Mouse (Mus musculus) hindbrain, embryonic 10.5 days (tissue): ENCODE measurements at regions not wholly inside any gene's neighbourhood (a gene's known extent, or its start where the extent isn't known, plus 50 kb on each side); places are given as distances from the start of the nearest gene placed in this dataset.

Source experiments
- DNase-seq: peaks from one replicate; pipeline ENCODE4 v3.0.0-alpha.2; 2017; ENCODE audit warnings: low spot score
- H3K27ac ChIP-seq: fragments of 300-500 bp; sonication (generic); 2 replicates; pipeline ENCODE4 v1.5.1; 2016; ENCODE audit warnings: mild to moderate bottlenecking, moderate library complexity
- H3K27me3 ChIP-seq: fragments of 300-500 bp; sonication (generic); 2 replicates; pipeline ENCODE4 v1.6.1; 2016; ENCODE audit warnings: mild to moderate bottlenecking; ENCODE audit not compliant: poor library complexity, insufficient read depth, severe bottlenecking
- H3K36me3 ChIP-seq: fragments of 300-500 bp; sonication (generic); 2 replicates; pipeline ENCODE4 v1.6.1; 2016; ENCODE audit warnings: mild to moderate bottlenecking, moderate library complexity
- H3K4me1 ChIP-seq: fragments of 300-500 bp; sonication (generic); replicated peaks from 2 replicates; pipeline ENCODE4 v1.6.1; 2016; ENCODE audit warnings: mild to moderate bottlenecking
- H3K4me3 ChIP-seq: fragments of 300-500 bp; sonication (generic); 2 replicates; pipeline ENCODE4 v1.5.1; 2016; ENCODE audit warnings: mild to moderate bottlenecking, moderate library complexity
- H3K9me3 ChIP-seq: fragments of 300-500 bp; sonication (generic); 2 replicates; pipeline ENCODE4 v1.6.1; 2016; ENCODE audit warnings: mild to moderate bottlenecking, moderate library complexity
- WGBS: fragments of 180-500 bp; shearing (Covaris S2); methylation state at CpG from one replicate; pipeline ENCODE4 v1.1.7; 2016; 5-methylcytosine and 5-hydroxymethylcytosine counted together

- Histone ChIP-seq H3K4me3 (no peak overlapping the region), H3K36me3 (no peaks in the 10 kb centered on the region), H3K9me3 (no peaks in the 10 kb centered on the region), H3K27me3 (no peaks in the 10 kb centered on the region), H3K27ac (no peak overlapping the region), H3K4me1 (peaks cover 10% of the 10 kb centered on the region)
- WGBS = 86% methylated on average over 5 of the region's 5 CpGs
- no peak for DNase-seq
These were observed 51.3 kb upstream of the Cd28 start for GRCm38 (mm10) chr1:60665329-60665728.

- WGBS = 71% methylated on average over 9 of the region's 9 CpGs
- H3K9me3 ChIP-seq = no peaks in the 10 kb centered on the region
These were observed 54.2 kb upstream of the Cd28 start for GRCm38 (mm10) chr1:60662301-60662986.

GRCm38 (mm10) chr1:60661857-60662256, 54.7 kb upstream of the Cd28 start:
- DNase-seq = no peak
- Histone ChIP-seq H3K4me3 (no peak overlapping the region), H3K4me1 (peaks cover 6% of the 10 kb centered on the region; the same call in 1 of the 2 replicates), H3K9me3 (no peaks in the 10 kb centered on the region), H3K27ac (no peak overlapping the region), H3K27me3 (no peaks in the 10 kb centered on the region), H3K36me3 (no peaks in the 10 kb centered on the region)
- 64% methylated on average over 2 of the region's 2 CpGs for WGBS

More at GRCm38 (mm10) chr1:60662301-60662986, 54.2 kb upstream of the Cd28 start:
- H3K27ac ChIP-seq = no peak overlapping the region
- no peaks in the 10 kb centered on the region for H3K27me3 ChIP-seq
- H3K4me3 ChIP-seq = no peak overlapping the region
- DNase-seq = no peak
- H3K36me3 ChIP-seq = no peaks in the 10 kb centered on the region
- peaks cover 4% of the 10 kb centered on the region; the same call in 1 of the 2 replicates for H3K4me1 ChIP-seq

GRCm38 (mm10) chr1:60659604-60660003, 57.0 kb upstream of the Cd28 start:
- no peak overlapping the region for H3K4me3 ChIP-seq
- no peaks in the 10 kb centered on the region for H3K36me3 ChIP-seq
- H3K27me3 ChIP-seq = no peaks in the 10 kb centered on the region
- no peak overlapping the region for H3K27ac ChIP-seq
- no peaks in the 10 kb centered on the region for H3K9me3 ChIP-seq
- DNase-seq = no peak
- H3K4me1 ChIP-seq = peaks cover 8% of the 10 kb centered on the region; the same call in 1 of the 2 replicates
- WGBS = 87% methylated on average over 1 of the region's 1 CpGs

DNA sequence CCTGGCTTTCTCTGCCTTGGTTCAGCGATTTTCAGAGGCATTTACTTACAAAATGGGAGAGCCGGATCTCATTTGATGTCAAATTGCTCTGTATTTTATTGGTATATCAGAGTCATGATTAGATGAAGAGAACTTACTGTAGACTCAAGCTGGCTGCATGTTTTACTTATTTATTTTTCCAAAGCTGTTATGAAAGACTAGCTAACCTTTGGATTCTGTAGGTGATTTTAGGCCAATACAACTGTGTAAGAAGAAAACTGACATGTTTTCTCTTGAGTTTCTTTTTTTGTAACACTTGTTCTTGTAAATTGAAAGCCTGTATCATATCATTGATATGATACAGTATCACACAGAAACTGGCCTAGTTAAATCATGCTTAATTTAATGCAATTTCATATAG, 57.6 kb upstream of the Cd28 start:
- no peaks in the 10 kb centered on the region for H3K27me3 ChIP-seq
- no peak for DNase-seq
- H3K4me3 ChIP-seq = no peak overlapping the region
- H3K9me3 ChIP-seq = no peaks in the 10 kb centered on the region
- H3K4me1 ChIP-seq = peaks cover 8% of the 10 kb centered on the region; the same call in 1 of the 2 replicates
- no peaks in the 10 kb centered on the region for H3K36me3 ChIP-seq
- WGBS = 83% methylated on average over 2 of the region's 2 CpGs
- H3K27ac ChIP-seq = no peak overlapping the region

DNA sequence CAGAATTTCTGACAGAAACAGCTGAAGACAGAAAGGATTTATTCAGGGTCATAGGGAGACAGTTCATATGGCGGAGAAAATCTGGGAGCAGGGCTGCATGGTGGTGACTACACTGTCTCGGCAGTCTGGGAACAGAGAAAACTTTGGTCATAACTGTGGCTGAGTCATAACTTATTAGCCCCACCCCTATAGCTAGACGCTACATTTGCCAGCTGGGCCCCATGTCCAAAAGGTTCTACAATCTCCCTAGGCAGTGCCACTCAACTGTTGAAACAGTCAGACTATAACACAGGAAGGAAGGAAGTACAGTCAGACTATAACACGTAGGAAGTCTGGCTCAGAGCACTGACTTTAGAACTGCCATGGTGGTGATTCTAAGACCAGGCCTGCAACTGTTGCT, 58.2 kb upstream of the Cd28 start:
- Histone ChIP-seq H3K4me1 (peaks cover 8% of the 10 kb centered on the region; the same call in 1 of the 2 replicates), H3K27me3 (no peaks in the 10 kb centered on the region), H3K36me3 (no peaks in the 10 kb centered on the region), H3K27ac (no peak overlapping the region), H3K9me3 (no peaks in the 10 kb centered on the region), H3K4me3 (no peak overlapping the region)
- DNase-seq = no peak
- WGBS = 94% methylated on average over 4 of the region's 4 CpGs

GRCm38 (mm10) chr1:60657511-60657910, 59.1 kb upstream of the Cd28 start:
- Histone ChIP-seq H3K27me3 (no peaks in the 10 kb centered on the region), H3K9me3 (no peaks in the 10 kb centered on the region), H3K4me3 (no peak overlapping the region), H3K36me3 (no peaks in the 10 kb centered on the region), H3K27ac (no peak overlapping the region), H3K4me1 (peaks cover 8% of the 10 kb centered on the region; the same call in 1 of the 2 replicates)
- WGBS = 86% methylated on average over 6 of the region's 6 CpGs
- no peak for DNase-seq

- H3K4me3 ChIP-seq = no peak overlapping the region
- DNase-seq = no peak
- H3K9me3 ChIP-seq = no peaks in the 10 kb centered on the region
- no peak overlapping the region for H3K27ac ChIP-seq
- 72% methylated on average over 4 of the region's 4 CpGs for WGBS
- 0 out of 2 replicates have a peak, but pooled peaks cover 5% of the 10 kb centered on the region for H3K4me1 ChIP-seq
- H3K27me3 ChIP-seq = no peaks in the 10 kb centered on the region
- no peaks in the 10 kb centered on the region for H3K36me3 ChIP-seq
These were observed 59.6 kb upstream of the Cd28 start for GRCm38 (mm10) chr1:60656976-60657375.

DNA sequence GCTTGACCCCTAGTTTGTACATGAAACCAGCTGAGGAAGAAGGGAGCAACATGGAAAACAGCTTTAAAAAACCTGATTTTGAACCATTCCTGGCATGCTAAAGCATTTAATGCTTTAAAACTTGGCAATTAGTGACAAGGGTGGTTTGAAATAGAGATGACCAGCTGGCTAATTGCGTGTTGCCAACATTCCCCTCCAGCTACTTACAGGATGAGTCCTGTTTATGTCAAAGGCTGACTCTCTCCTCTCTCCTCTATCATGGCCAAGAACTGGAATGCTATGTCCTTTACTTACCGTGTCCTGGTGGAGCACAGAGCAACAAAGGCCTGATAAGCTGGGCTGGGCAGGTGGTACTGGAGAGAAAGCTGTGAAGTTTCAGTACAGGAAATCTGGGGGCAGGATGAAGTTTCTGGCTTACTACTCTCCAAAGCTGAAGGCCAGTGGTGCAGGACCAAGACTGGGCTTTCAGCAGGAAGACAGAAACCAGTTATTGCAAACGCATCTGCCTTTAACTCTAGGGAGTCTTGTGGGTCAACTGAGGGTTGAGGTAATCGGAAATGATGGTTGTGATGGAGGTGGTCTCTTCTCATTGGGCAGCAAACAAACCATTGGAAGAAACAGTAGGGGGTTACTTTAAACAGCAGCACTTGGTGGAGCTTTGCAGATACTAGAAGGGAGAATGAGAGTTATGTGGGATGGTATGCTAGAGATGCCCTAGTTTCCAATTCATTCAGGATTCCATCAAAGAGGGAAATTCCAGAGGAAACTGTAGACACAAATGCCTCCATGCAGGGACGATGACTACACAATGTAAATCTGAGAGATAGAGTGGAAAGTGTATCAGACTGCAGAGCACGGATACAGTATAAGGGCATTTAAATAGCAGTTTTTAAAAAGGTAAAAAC, 60.7 kb upstream of the Cd28 start:
- Histone ChIP-seq H3K4me1 (0 out of 2 replicates have a peak, but pooled peaks cover 5% of the 10 kb centered on the region), H3K9me3 (no peaks in the 10 kb centered on the region), H3K27ac (no peak overlapping the region), H3K4me3 (no peak overlapping the region), H3K36me3 (no peaks in the 10 kb centered on the region), H3K27me3 (no peaks in the 10 kb centered on the region)
- WGBS = 82% methylated on average over 6 of the region's 6 CpGs
- DNase-seq = no peak

DNA sequence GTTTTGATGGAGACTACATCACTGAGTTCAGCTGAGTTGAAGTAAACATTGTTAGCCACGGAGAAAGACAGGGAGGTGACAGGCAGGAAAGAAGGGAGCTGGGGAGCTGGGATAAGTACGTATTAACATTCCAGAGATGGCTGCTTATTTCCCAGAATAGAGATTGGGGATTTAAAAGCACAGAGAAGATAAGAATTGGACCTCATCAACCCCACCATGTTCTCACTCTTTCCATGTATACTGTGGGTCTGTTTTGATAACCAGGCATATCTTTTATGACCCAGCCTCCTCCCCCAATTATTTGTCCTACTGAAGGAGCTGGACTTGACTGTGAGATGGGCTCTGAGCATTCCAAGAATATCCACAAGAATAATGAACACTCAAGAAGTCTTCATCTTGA, 61.4 kb upstream of the Cd28 start:
- no peak for DNase-seq
- Histone ChIP-seq H3K36me3 (no peaks in the 10 kb centered on the region), H3K4me3 (no peak overlapping the region), H3K4me1 (0 out of 2 replicates have a peak, but pooled peaks cover 5% of the 10 kb centered on the region), H3K9me3 (no peaks in the 10 kb centered on the region), H3K27me3 (no peaks in the 10 kb centered on the region), H3K27ac (no peak overlapping the region)
- 66% methylated on average over 2 of the region's 2 CpGs for WGBS

DNA sequence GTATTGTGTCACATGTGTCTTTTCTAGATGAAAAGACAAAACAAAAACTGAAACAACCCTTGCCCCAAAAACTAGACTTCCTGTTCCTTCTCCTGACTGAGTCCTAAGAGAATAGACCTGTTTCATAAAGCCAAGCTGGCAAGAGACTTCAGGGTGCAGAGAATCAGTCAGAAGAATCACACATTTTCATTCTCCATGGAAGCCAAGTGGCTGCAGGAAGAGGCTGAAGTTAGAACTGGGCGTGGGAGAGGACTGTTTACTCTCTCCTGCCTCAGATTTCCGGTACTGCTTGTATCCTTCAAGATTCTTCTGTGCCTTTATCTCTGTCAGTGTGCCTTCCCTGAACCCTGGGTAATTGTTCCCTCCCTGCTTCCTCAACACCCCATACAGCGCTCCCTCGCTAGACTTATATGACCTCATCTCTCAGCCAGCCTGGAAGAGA, 64.0 kb upstream of the Cd28 start:
- DNase-seq = no peak
- H3K4me1 ChIP-seq = 0 out of 2 replicates have a peak, but pooled peaks cover 5% of the 10 kb centered on the region
- 82% methylated on average over 4 of the region's 4 CpGs for WGBS
- H3K4me3 ChIP-seq = no peak overlapping the region
- H3K27ac ChIP-seq = no peak overlapping the region
- H3K27me3 ChIP-seq = no peaks in the 10 kb centered on the region
- no peaks in the 10 kb centered on the region for H3K36me3 ChIP-seq
- no peaks in the 10 kb centered on the region for H3K9me3 ChIP-seq

DNA sequence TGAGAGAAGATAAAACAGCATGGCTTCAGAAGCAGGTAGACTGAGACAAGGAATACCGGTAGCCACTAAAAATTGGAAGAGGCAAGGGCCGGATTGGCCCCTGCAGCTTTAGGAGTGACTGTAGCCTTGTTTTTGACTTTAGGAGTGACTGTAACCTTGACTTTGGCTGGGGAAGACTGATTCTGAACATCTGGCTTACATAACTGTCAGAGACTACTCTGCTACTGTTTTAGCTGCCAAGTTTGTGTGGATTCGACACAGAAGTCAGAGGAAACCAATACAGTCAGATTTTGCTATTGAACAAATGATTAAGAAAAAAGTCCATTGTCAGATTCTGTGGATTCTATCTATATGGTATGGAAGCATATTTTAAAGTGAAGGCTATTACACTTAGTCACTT, 66.4 kb upstream of the Cd28 start:
- peaks cover 15% of the 10 kb centered on the region for H3K4me1 ChIP-seq
- WGBS = 83% methylated on average over 3 of the region's 3 CpGs

DNA sequence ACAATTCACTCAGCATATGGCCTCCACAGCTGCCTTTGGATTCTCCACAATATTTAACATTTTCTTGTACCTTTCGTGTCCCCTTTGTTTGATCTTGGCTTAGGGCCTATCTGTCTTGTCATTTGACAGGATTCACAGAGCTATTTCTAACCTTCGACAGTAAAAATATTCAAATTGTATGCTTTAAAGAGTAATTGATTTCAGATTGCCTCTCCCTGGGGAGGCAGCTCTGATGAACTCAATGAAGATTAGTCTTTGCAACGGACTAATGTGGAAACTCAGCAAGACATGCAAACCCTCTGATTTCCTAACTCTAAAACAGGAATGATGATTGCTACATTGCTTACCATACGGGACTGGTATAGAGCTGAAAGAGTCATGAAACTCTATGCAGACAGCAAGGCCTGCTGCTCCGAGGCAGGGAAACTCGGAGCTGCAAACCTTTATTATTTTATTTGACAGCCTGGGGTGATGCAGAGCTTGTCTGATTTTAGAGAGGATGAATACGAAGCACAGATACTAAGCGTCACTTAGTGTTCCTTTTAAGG, 67.2 kb upstream of the Cd28 start:
- H3K27me3 ChIP-seq = no peaks in the 10 kb centered on the region
- H3K36me3 ChIP-seq = no peaks in the 10 kb centered on the region
- DNase-seq = no peak
- WGBS = 82% methylated on average over 8 of the region's 8 CpGs
- no peaks in the 10 kb centered on the region for H3K9me3 ChIP-seq
- H3K4me3 ChIP-seq = no peak overlapping the region
- no peak overlapping the region for H3K27ac ChIP-seq
- H3K4me1 ChIP-seq = peaks cover 20% of the 10 kb centered on the region

More for the DNA sequence above, 66.4 kb upstream of the Cd28 start:
- no peak overlapping the region for H3K4me3 ChIP-seq
- H3K36me3 ChIP-seq = no peaks in the 10 kb centered on the region
- H3K9me3 ChIP-seq = no peaks in the 10 kb centered on the region
- H3K27ac ChIP-seq = no peak overlapping the region
- no peak for DNase-seq
- no peaks in the 10 kb centered on the region for H3K27me3 ChIP-seq
